Mouse (Mus musculus) activated CD4-positive, CD25-positive, alpha-beta regulatory T cell (primary cell): Measurements from ENCODE around the gene Pigz. TPM values are rescaled to one million over a fixed set of nuclear protein-coding genes. Genes with fewer than 3 reads are reported as not detected.

Experiments
- polyA plus RNA-seq, 2 experiments: library from polyadenylated mRNA; unstranded; fragments of 100-300 nt; shearing (Covaris generic); gene quantifications; one replicate each; pipeline ENCODE4 v1.2.1; 2017

Gene Pigz
- polyA plus RNA-seq: 1 to 10 TPM; 1.2 to 1.9 TPM

GRCm38 (mm10) chr16:31933751-31934549 is at the start of gene Pigz:
Gene Pigz, plus strand, starts transcription at chr16:31933851.

GRCm38 (mm10) chr16:31948345-31948774 is 14.7 kb downstream of the Pigz start, which contains the start of the genes 0610012G03Rik and Ncbp2:
Gene 0610012G03Rik, minus strand, starts transcription at chr16:31948494.
Gene Ncbp2, plus strand, starts transcription at chr16:31948513.

Other genes starting within 250 kb of the Pigz start
- gene Meltf, start 55.0 kb upstream of the Pigz start, polyA plus RNA-seq: not detected
- 10 to 100 TPM; 42.7 to 54.2 TPM for gene 0610012G03Rik, start 14.6 kb downstream of the Pigz start, polyA plus RNA-seq
- 10 to 100 TPM; 40.2 to 40.6 TPM for gene Ncbp2, start 14.7 kb downstream of the Pigz start, polyA plus RNA-seq
- gene Senp5, start 69.4 kb downstream of the Pigz start, polyA plus RNA-seq: 10 to 100 TPM; 17.3 to 18.6 TPM
- gene Pak2, start 145.5 kb downstream of the Pigz start, polyA plus RNA-seq: 100 to 1,000 TPM; 112 to 151 TPM
- 100 to 1,000 TPM; 182 to 209 TPM for gene Pigx, start 165.9 kb downstream of the Pigz start, polyA plus RNA-seq
- 10 to 100 TPM; 35.7 to 42.3 TPM for gene Cep19, start 165.9 kb downstream of the Pigz start, polyA plus RNA-seq
- 10 to 100 TPM; 86.5 to 91.7 TPM for gene Nrros, start 231.7 kb downstream of the Pigz start, polyA plus RNA-seq
- gene Bex6, start 246.0 kb downstream of the Pigz start, polyA plus RNA-seq: under 1 TPM in 1 of 2 experiments, not detected in 1; 0.38 TPM